Mouse (Mus musculus) MEL-GATA-1-ER (cell line): ENCODE measurements around the gene Gm20918.
"Not testable (repeated sequence)": the region's sequence is repeated elsewhere in the genome, so short reads cannot be mapped to it uniquely, and the experiment has no call there.

ENCODE experiments used
- DNase-seq: peaks from one replicate; pipeline ENCODE4 v3.0.0-alpha.2; 2012; ENCODE audit warnings: low read depth; ENCODE audit errors: extremely low read depth

Gm20918 gene

DNA sequence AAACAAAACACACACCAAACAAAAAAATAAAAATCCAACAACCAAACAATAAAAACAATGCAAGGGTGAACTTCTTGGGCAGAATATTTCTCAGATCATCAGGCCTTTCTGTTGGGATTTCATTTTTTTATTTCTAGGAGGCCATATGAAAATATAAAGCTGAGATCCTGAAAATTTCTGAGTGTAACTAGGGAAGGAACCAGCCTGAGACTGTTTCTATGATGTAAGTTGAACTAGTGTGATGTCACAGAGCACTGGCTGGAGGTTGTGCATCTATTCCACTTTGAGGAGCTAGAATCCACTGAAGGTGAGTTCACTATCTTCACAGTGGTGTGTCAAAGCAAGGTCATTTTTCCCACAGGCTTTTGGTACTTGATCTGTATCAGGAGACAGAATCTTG lies at the start of gene Gm20918:
Gm20918 (plus strand) TSS at position 301 of the 400 bp plus-strand sequence.
- not testable (repeated sequence) for DNase-seq
